Mouse (Mus musculus): ENCODE results near the gene Nav2. TPM values are rescaled to one million over a fixed set of nuclear protein-coding genes. Genes with fewer than 3 reads are reported as not detected.

The Nav2 gene
- total and polyA plus RNA-seq, 3 experiments = 2.0 to 2.7 TPM; not detected in 1

- H3K79me2 ChIP-seq (ENCODE audit: control insufficient read depth, insufficient read depth, low read length, poor library complexity) = no peaks in the 10 kb centered on the region
- no peaks in the 10 kb centered on the region for H3K4me1 ChIP-seq (ENCODE audit: control insufficient read depth in 1 of 2, insufficient read depth in 2 of 2, low read length in 2 of 2)
- no peak overlapping the region for H3K4me3 ChIP-seq (ENCODE audit: control insufficient read depth in 1 of 2, insufficient read depth in 1 of 2, low read depth in 2 of 2, low read length in 2 of 2)
- H3K9me3 ChIP-seq (replicated peaks; ENCODE audit: insufficient read depth, low read length) = no peaks in the 10 kb centered on the region
- no peak overlapping the region for H3K9ac ChIP-seq (ENCODE audit: control insufficient read depth, low read depth, low read length, poor library complexity, severe bottlenecking)
- no peaks in the 10 kb centered on the region for H3K36me3 ChIP-seq (ENCODE audit: control insufficient read depth in 1 of 2, insufficient read depth in 2 of 2, low read length in 2 of 2)
- no peak for DNase-seq (ENCODE audit: low read depth, low spot score)
- no peak overlapping the region for H3K27ac ChIP-seq (ENCODE audit: control insufficient read depth, low read depth, low read length)
- H3K27me3 ChIP-seq (ENCODE audit: control insufficient read depth in 1 of 2, insufficient read depth in 2 of 2, low read length in 2 of 2) = no peaks in the 10 kb centered on the region
- TF ChIP-seq POLR2AphosphoS2 (IDR thresholded peaks at IDR 0.05; ENCODE audit: low read length) (no peak), MAX (IDR thresholded peaks at IDR 0.05; ENCODE audit: low read length) (no peak), HCFC1 (IDR thresholded peaks at IDR 0.05; ENCODE audit: low read depth, low read length) (no peak), TBP (IDR thresholded peaks at IDR 0.05; ENCODE audit: low read depth, low read length) (no peak), SIN3A (IDR thresholded peaks at IDR 0.05; ENCODE audit: low read length) (no peak), NELFE (IDR thresholded peaks at IDR 0.05; ENCODE audit: low read depth, low read length) (no peak), POLR2A (IDR thresholded peaks at IDR 0.05; ENCODE audit: control insufficient read depth in 1 of 2, insufficient read depth in 1 of 2, low read depth in 1 of 2, low read length in 2 of 2, poor library complexity in 1 of 2) (no peak), CHD2 (IDR thresholded peaks at IDR 0.05; ENCODE audit: low read length) (no peak), ZNF384 (IDR thresholded peaks at IDR 0.05; ENCODE audit: low read depth, low read length) (no peak)
Observed at GRCm38 (mm10) chr7:49359120-49359519, 450.6 kb downstream of the Nav2 start.

GRCm38 (mm10) chr7:49360597-49360996 lies 452.1 kb downstream of the Nav2 start:
- Histone ChIP-seq H3K4me1 (ENCODE audit: control insufficient read depth in 1 of 2, insufficient read depth in 2 of 2, low read length in 2 of 2) (no peaks in the 10 kb centered on the region), H3K27me3 (ENCODE audit: control insufficient read depth in 1 of 2, insufficient read depth in 2 of 2, low read length in 2 of 2) (no peaks in the 10 kb centered on the region), H3K4me3 (ENCODE audit: control insufficient read depth in 1 of 2, insufficient read depth in 1 of 2, low read depth in 2 of 2, low read length in 2 of 2) (no peak overlapping the region), H3K79me2 (ENCODE audit: control insufficient read depth, insufficient read depth, low read length, poor library complexity) (no peaks in the 10 kb centered on the region), H3K27ac (ENCODE audit: control insufficient read depth, low read depth, low read length) (no peak overlapping the region), H3K9me3 (replicated peaks; ENCODE audit: insufficient read depth, low read length) (no peaks in the 10 kb centered on the region), H3K9ac (ENCODE audit: control insufficient read depth, low read depth, low read length, poor library complexity, severe bottlenecking) (no peak overlapping the region), H3K36me3 (ENCODE audit: control insufficient read depth in 1 of 2, insufficient read depth in 2 of 2, low read length in 2 of 2) (no peaks in the 10 kb centered on the region)
- TF ChIP-seq CHD2 (IDR thresholded peaks at IDR 0.05; ENCODE audit: low read length) (no peak), MYC (IDR thresholded peaks at IDR 0.05; ENCODE audit: low read depth, low read length) (no peak), TBP (IDR thresholded peaks at IDR 0.05; ENCODE audit: low read depth, low read length) (no peak), TCF12 (IDR thresholded peaks at IDR 0.05; ENCODE audit: low read depth, low read length) (no peak), NRF1 (IDR thresholded peaks at IDR 0.05; ENCODE audit: insufficient read depth, low read depth, low read length, poor library complexity, severe bottlenecking) (no peak), MEF2A (IDR thresholded peaks at IDR 0.05; ENCODE audit: extremely low read depth, insufficient replicate concordance, low read depth, low read length, poor library complexity, severe bottlenecking) (no peak), GATA1 (IDR thresholded peaks at IDR 0.05; ENCODE audit: low read depth, low read length) (no peak), CTCF (IDR thresholded peaks at IDR 0.05 in 2 of 3, conservative IDR thresholded peaks at IDR 0.05 in 1 of 3; ENCODE audit: control insufficient read depth in 1 of 3, insufficient read depth in 1 of 3, low read depth in 2 of 3, low read length in 3 of 3, poor library complexity in 1 of 3, severe bottlenecking in 1 of 3) (no peak), MAX (IDR thresholded peaks at IDR 0.05; ENCODE audit: low read length) (no peak), SIN3A (IDR thresholded peaks at IDR 0.05; ENCODE audit: low read length) (no peak), RCOR1 (IDR thresholded peaks at IDR 0.05; ENCODE audit: low read depth, low read length) (no peak), USF2 (IDR thresholded peaks at IDR 0.05; ENCODE audit: borderline replicate concordance in 1 of 2, insufficient read depth in 1 of 2, low read depth in 1 of 2, low read length in 2 of 2) (no peak), ZC3H11A (IDR thresholded peaks at IDR 0.05; ENCODE audit: low read depth, low read length) (no peak)
- DNase-seq (ENCODE audit: low read depth, low spot score) = no peak

All from MEL (cell line).